In the genomic region with DNA sequence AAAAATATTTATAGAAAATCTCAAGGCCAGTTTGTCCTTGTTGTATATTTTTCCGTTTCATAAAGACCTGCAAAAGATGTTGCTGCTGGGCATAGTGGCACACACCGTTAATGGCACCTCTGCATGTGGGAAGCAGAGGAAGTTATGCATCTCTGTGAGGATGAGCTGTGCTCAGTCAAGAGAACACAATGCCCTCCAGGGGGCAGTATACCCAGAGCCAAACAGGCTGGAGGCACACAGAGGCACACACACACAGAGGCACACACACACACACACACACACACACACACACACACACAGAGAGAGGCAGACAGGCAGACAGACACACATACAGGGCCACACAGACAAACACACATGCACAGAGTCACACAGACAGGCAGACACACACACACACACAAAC, we compare ENCODE assay signal across 13 mouse cellular contexts.
DNase-seq lines count a peak whose midpoint lies in the region; ATAC-seq and TF ChIP-seq lines count a peak whose summit lies in the region.
"Had no signal": no experiment of that assay in that cellular context is flagged by ENCODE, and none has a peak within 500 bp of the region (broad histone marks: within the 10 kb centered on the region; RNA-seq: fewer than 3 reads in every experiment).

No protein-coding gene starts in this region.

- no peaks in the 10 kb centered on the region for H3K27me3 ChIP-seq in heart, postnatal 0 days (ENCODE audit: control insufficient read depth, insufficient read depth, low read length)
- no peaks in the 10 kb centered on the region for H3K27me3 ChIP-seq in liver, postnatal 0 days (ENCODE audit: insufficient read depth, low read length)
- H3K27me3 ChIP-seq in CH12.LX (replicated peaks), result no peaks in the 10 kb centered on the region
- H3K27me3 ChIP-seq: liver, embryonic 13.5 days had no signal

- no peak for ATAC-seq in heart, postnatal 0 days (ENCODE audit: insufficient read depth, low read depth)
- ATAC-seq in liver, postnatal 0 days, result no peak

- dilution Hi-C loops in CH12.LX (cut with MboI; ENCODE audit: extremely low pct_ligation_motif_present, extremely low pct_unique_long_range_greater_than_20kb, low sequenced_read_pairs), result no loop called here

- H3K27ac ChIP-seq in heart, postnatal 0 days (ENCODE audit: low read depth), result no peak overlapping the region
- no peak overlapping the region for H3K27ac ChIP-seq in liver, postnatal 0 days (ENCODE audit: low read depth)
- no peak overlapping the region for H3K27ac ChIP-seq in CH12.LX (ENCODE audit: insufficient read depth, low read depth)
- no peak overlapping the region for H3K27ac ChIP-seq in embryonic fibroblast, embryonic 13.5 days (ENCODE audit: insufficient read depth, low read length)
- H3K27ac ChIP-seq: embryonic facial prominence, embryonic 10.5 days; hindbrain, embryonic 14.5 days; liver, embryonic 13.5 days had no signal

- TF ChIP-seq EP300 in heart, postnatal 0 days (IDR thresholded peaks at IDR 0.05; ENCODE audit: low read depth), result no peak
- no peak for TF ChIP-seq EP300 in liver, postnatal 0 days (IDR thresholded peaks at IDR 0.05; ENCODE audit: low read depth)
- TF ChIP-seq EP300 in CH12.LX (IDR thresholded peaks at IDR 0.05; ENCODE audit: low read length), result no peak

- H3K36me3 ChIP-seq in heart, postnatal 0 days (replicated peaks; ENCODE audit: control insufficient read depth, insufficient read depth, low read length), result peaks cover 69% of the 10 kb centered on the region
- H3K36me3 ChIP-seq in liver, postnatal 0 days (replicated peaks; ENCODE audit: insufficient read depth, low read length), result no peaks in the 10 kb centered on the region
- H3K36me3 ChIP-seq in CH12.LX (replicated peaks in 1 of 2; ENCODE audit: control insufficient read depth in 1 of 2, insufficient read depth in 1 of 2, low read length in 1 of 2), result peaks cover 0 to 19% of the 10 kb centered on the region in 2 experiments
- H3K36me3 ChIP-seq: liver, embryonic 13.5 days had no signal

- H3K79me2 ChIP-seq in CH12.LX (replicated peaks; ENCODE audit: control insufficient read depth, extremely low read depth, insufficient read depth, poor library complexity, severe bottlenecking), result no peaks in the 10 kb centered on the region

- no peak for DNase-seq in heart, postnatal 0 days (ENCODE audit: low spot score)
- DNase-seq in heart, adult 8-10 months (ENCODE audit: low spot score), result no peak
- no peak for DNase-seq in liver, postnatal 0 days
- DNase-seq in liver (no peak), CH12.LX (ENCODE audit: extremely low read depth) (peak; percentile 17)
- no peak for DNase-seq in layer of hippocampus, postnatal 36 days
- DNase-seq in gastrocnemius, postnatal 25 days, result no peak
- DNase-seq: cerebellum, adult 11-12 months; layer of hippocampus, adult 9-11 months; liver, embryonic 13.5 days had no signal

- TF ChIP-seq RAD21 in CH12.LX (IDR thresholded peaks at IDR 0.05; ENCODE audit: low read depth, low read length), result no peak

- no peak for TF ChIP-seq POLR2A in CH12.LX (IDR thresholded peaks at IDR 0.05; ENCODE audit: low read depth, low read length)
- no peak for TF ChIP-seq POLR2A in embryonic fibroblast, embryonic 13.5 days (IDR thresholded peaks at IDR 0.05; ENCODE audit: low read depth, low read length)

- no peaks in the 10 kb centered on the region for H3K9me3 ChIP-seq in heart, postnatal 0 days (replicated peaks; ENCODE audit: control insufficient read depth, low read length)
- no peaks in the 10 kb centered on the region for H3K9me3 ChIP-seq in liver, postnatal 0 days (ENCODE audit: low read length)
- H3K9me3 ChIP-seq in CH12.LX (replicated peaks; ENCODE audit: low read length), result no peaks in the 10 kb centered on the region
- H3K9me3 ChIP-seq: embryonic facial prominence, embryonic 10.5 days; liver, embryonic 13.5 days had no signal

- no peak overlapping the region for H3K9ac ChIP-seq in heart, postnatal 0 days (replicated peaks; ENCODE audit: low read depth, low read length)
- H3K9ac ChIP-seq in liver, postnatal 0 days (replicated peaks), result no peak overlapping the region
- no peak overlapping the region for H3K9ac ChIP-seq in CH12.LX (ENCODE audit: insufficient read depth, low read depth)
- H3K9ac ChIP-seq: hindbrain, embryonic 14.5 days; liver, embryonic 13.5 days had no signal

- in situ Hi-C loops in CH12.LX (cut with MboI; ENCODE audit: low pct_ligation_motif_present, low pct_unique_long_range_greater_than_20kb, low sequenced_read_pairs), result no loop called here

- WGBS in heart, postnatal 0 days, result 86% methylated on average over 2 of the region's 2 CpGs
- 65% methylated on average over 2 of the region's 2 CpGs for WGBS in liver, postnatal 0 days (ENCODE audit: insufficient replicate concordance)

- H3K4me1 ChIP-seq in heart, postnatal 0 days (ENCODE audit: control insufficient read depth, insufficient read depth), result peaks cover 11% of the 10 kb centered on the region
- H3K4me1 ChIP-seq in liver, postnatal 0 days (ENCODE audit: insufficient read depth), result no peaks in the 10 kb centered on the region
- peaks cover 6 to 9% of the 10 kb centered on the region in 2 experiments; a peak in 3 of 4 replicates for H3K4me1 ChIP-seq in CH12.LX (ENCODE audit: control insufficient read depth in 1 of 2, insufficient read depth in 2 of 2)
- H3K4me1 ChIP-seq in embryonic fibroblast, embryonic 13.5 days (ENCODE audit: control insufficient read depth, insufficient read depth, low read length), result peaks cover 13% of the 10 kb centered on the region
- H3K4me1 ChIP-seq: liver, embryonic 13.5 days had no signal

- no peak overlapping the region for H3K4me3 ChIP-seq in heart, postnatal 0 days (ENCODE audit: low read depth, low read length)
- H3K4me3 ChIP-seq in liver, postnatal 0 days (ENCODE audit: low read depth, low read length), result no peak overlapping the region
- no peak overlapping the region for H3K4me3 ChIP-seq in CH12.LX (replicated peaks in 1 of 3; ENCODE audit: low read depth in 2 of 3, low read length in 2 of 3, poor library complexity in 1 of 3)
- no peak overlapping the region for H3K4me3 ChIP-seq in embryonic fibroblast, embryonic 13.5 days (ENCODE audit: insufficient read depth, low read length)
- H3K4me3 ChIP-seq: embryonic facial prominence, embryonic 10.5 days; liver, embryonic 13.5 days had no signal

- no peak overlapping the region for H3K4me2 ChIP-seq in heart, postnatal 0 days (ENCODE audit: low read depth, low read length)
- no peak overlapping the region for H3K4me2 ChIP-seq in liver, postnatal 0 days (ENCODE audit: low read depth, low read length)
- H3K4me2 ChIP-seq in CH12.LX (ENCODE audit: insufficient read depth, low read depth, poor library complexity, severe bottlenecking), result no peak overlapping the region
- H3K4me2 ChIP-seq: hindbrain, embryonic 14.5 days; liver, embryonic 13.5 days had no signal

- TF ChIP-seq CTCF in heart, postnatal 0 days (IDR thresholded peaks at IDR 0.05; ENCODE audit: low read depth), result peak; percentile 41
- peak; percentile 29 for TF ChIP-seq CTCF in liver, postnatal 0 days (IDR thresholded peaks at IDR 0.05; ENCODE audit: low read depth)
- TF ChIP-seq CTCF in CH12.LX (conservative IDR thresholded peaks at IDR 0.05 in 1 of 2, IDR thresholded peaks at IDR 0.05 in 1 of 2; ENCODE audit: low read depth in 2 of 2, low read length in 2 of 2), result peak in 1 of 2 experiments; percentile 23; a peak in 2 of 4 replicates
- peak; percentile 28; the same call in 1 of the 2 replicates for TF ChIP-seq CTCF in embryonic fibroblast, embryonic 13.5 days (IDR thresholded peaks at IDR 0.05; ENCODE audit: borderline replicate concordance, insufficient read depth, low read length)

TF ChIP-seq in CH12.LX, 34 proteins besides CTCF, POLR2A, EP300 and RAD21:
- TF ChIP-seq PAX5 (IDR thresholded peaks at IDR 0.05; ENCODE audit: low read length) (no peak), ZKSCAN1 (IDR thresholded peaks at IDR 0.05; ENCODE audit: borderline replicate concordance, low read depth, low read length) (no peak), UBTF (IDR thresholded peaks at IDR 0.05; ENCODE audit: low read depth, low read length) (no peak), MAZ (IDR thresholded peaks at IDR 0.05; ENCODE audit: low read depth, low read length) (no peak), E2F4 (IDR thresholded peaks at IDR 0.05; ENCODE audit: insufficient replicate concordance, low read depth, low read length) (no peak), NRF1 (IDR thresholded peaks at IDR 0.05; ENCODE audit: low read depth, low read length) (no peak)
